Comparison of ENCODE assay signal across 15 mouse cellular contexts in genomic region chr17:67136421-67136820, GRCm38 (mm10).
DNase-seq lines count a peak whose midpoint lies in the region; ATAC-seq and TF ChIP-seq lines count a peak whose summit lies in the region.
"Had no signal": no experiment of that assay in that cellular context is flagged by ENCODE, and none has a peak within 500 bp of the region (broad histone marks: within the 10 kb centered on the region; RNA-seq: fewer than 3 reads in every experiment).

No protein-coding gene starts in this region.

- H3K9me3 ChIP-seq in heart, embryonic 13.5 days = no peaks in the 10 kb centered on the region
- no peaks in the 10 kb centered on the region for H3K9me3 ChIP-seq in midbrain, postnatal 0 days (ENCODE audit: low read length)
- H3K9me3 ChIP-seq: hindbrain, embryonic 15.5 days; limb, embryonic 15.5 days had no signal

- H3K4me1 ChIP-seq in brown adipose tissue, adult 24 weeks (ENCODE audit: control insufficient read depth, insufficient read depth, insufficient read length, low read length) = peaks cover 11% of the 10 kb centered on the region
- H3K4me1 ChIP-seq in heart, embryonic 13.5 days = peaks cover 50% of the 10 kb centered on the region
- H3K4me1 ChIP-seq in midbrain, postnatal 0 days (ENCODE audit: insufficient read depth, low read length) = peaks cover 4% of the 10 kb centered on the region; the same call in 1 of the 2 replicates

- no peak for TF ChIP-seq CTCF in layer of hippocampus, adult 2 months (conservative IDR thresholded peaks at IDR 0.05)
- TF ChIP-seq CTCF in midbrain, postnatal 0 days (IDR thresholded peaks at IDR 0.05) = no peak

- no peak for ATAC-seq in heart, embryonic 13.5 days (ENCODE audit: extremely low read depth, insufficient number of reproducible peaks, low FRiP score, low TSS enrichment)
- ATAC-seq in midbrain, postnatal 0 days (ENCODE audit: low FRiP score) = no peak
- ATAC-seq: activated CD4-positive, CD25-positive, alpha-beta regulatory T cell, adult 4 months; CD4-positive, CD25-positive, alpha-beta regulatory T cell, adult 4 months had no signal

- no peaks in the 10 kb centered on the region for H3K36me3 ChIP-seq in heart, embryonic 13.5 days
- H3K36me3 ChIP-seq in midbrain, postnatal 0 days (ENCODE audit: insufficient read depth, low read length) = no peaks in the 10 kb centered on the region
- H3K36me3 ChIP-seq: hindbrain, embryonic 15.5 days; limb, embryonic 15.5 days had no signal

- 20% methylated on average over 8 of the region's 8 CpGs for WGBS in heart, embryonic 13.5 days
- WGBS in midbrain, postnatal 0 days = 70% methylated on average over 8 of the region's 8 CpGs

- H3K27ac ChIP-seq in layer of hippocampus, adult 2 months = 0 out of 2 replicates have a peak overlapping the region, but pooled peaks have one; percentile 14
- H3K27ac ChIP-seq in brown adipose tissue, adult 24 weeks (replicated peaks; ENCODE audit: low read depth, low read length) = peak overlapping the region; percentile 58
- peak overlapping the region; percentile 82 for H3K27ac ChIP-seq in heart, embryonic 13.5 days (replicated peaks)
- H3K27ac ChIP-seq in midbrain, postnatal 0 days (ENCODE audit: low read depth, low read length) = no peak overlapping the region
- H3K27ac ChIP-seq: hindbrain, embryonic 15.5 days; limb, embryonic 15.5 days had no signal

- H3K9ac ChIP-seq in heart, embryonic 13.5 days = peak overlapping the region; percentile 58; the same call in 1 of the 2 replicates
- H3K9ac ChIP-seq in midbrain, postnatal 0 days (replicated peaks; ENCODE audit: low read length, poor library complexity, severe bottlenecking) = no peak overlapping the region
- H3K9ac ChIP-seq: hindbrain, embryonic 15.5 days; limb, embryonic 15.5 days; lung, embryonic 14.5 days had no signal

- H3K27me3 ChIP-seq in heart, embryonic 13.5 days (replicated peaks) = no peaks in the 10 kb centered on the region
- no peaks in the 10 kb centered on the region for H3K27me3 ChIP-seq in midbrain, postnatal 0 days (ENCODE audit: insufficient read depth, low read length)
- H3K27me3 ChIP-seq: hindbrain, embryonic 15.5 days; limb, embryonic 15.5 days had no signal

- DNase-seq in layer of hippocampus, adult 2 months (ENCODE audit: low spot score in 2 of 2) = no peak
- no peak for DNase-seq in layer of hippocampus, postnatal 14 days (ENCODE audit: low spot score in 2 of 2)
- peak; percentile 13 to 35 for DNase-seq in right cerebral cortex, adult 2 months (ENCODE audit: low spot score in 2 of 2)
- no peak for DNase-seq in adrenal gland, postnatal 10 days
- no peak for DNase-seq in midbrain, postnatal 0 days (ENCODE audit: low spot score)
- DNase-seq: cerebellum, adult 2 months; gastrocnemius, postnatal 14 days; lung, embryonic 14.5 days; thymus, postnatal 36 days had no signal

- H3K4me3 ChIP-seq in layer of hippocampus, adult 2 months = no peak overlapping the region
- H3K4me3 ChIP-seq in brown adipose tissue, adult 24 weeks (ENCODE audit: insufficient read depth, low read depth, low read length) = no peak overlapping the region
- no peak overlapping the region for H3K4me3 ChIP-seq in heart, embryonic 13.5 days
- H3K4me3 ChIP-seq in midbrain, postnatal 0 days (ENCODE audit: low read depth, low read length) = no peak overlapping the region
- H3K4me3 ChIP-seq: hindbrain, embryonic 15.5 days; limb, embryonic 15.5 days had no signal

- peak overlapping the region; percentile 39 for H3K4me2 ChIP-seq in heart, embryonic 13.5 days
- no peak overlapping the region for H3K4me2 ChIP-seq in midbrain, postnatal 0 days (ENCODE audit: low read depth, low read length, poor library complexity, severe bottlenecking)
- H3K4me2 ChIP-seq: hindbrain, embryonic 15.5 days; limb, embryonic 15.5 days; lung, embryonic 14.5 days had no signal

Comparison
In these comparisons a context has a peak if more than half of its experiments do, and no peak if none do; other contexts are left out.
1. DNase-seq: peak in right cerebral cortex, adult 2 months (2 of 2); none in layer of hippocampus, adult 2 months (0 of 2), layer of hippocampus, postnatal 14 days (0 of 2), adrenal gland, postnatal 10 days (single experiment) and midbrain, postnatal 0 days (single experiment).